Mouse (Mus musculus) adrenal gland, postnatal 0 days (tissue): Measurements from ENCODE around the gene Rwdd1. TPM values are rescaled to one million over a fixed set of nuclear protein-coding genes. Genes with fewer than 3 reads are reported as not detected.

Source experiments
- polyA plus RNA-seq: library from polyadenylated mRNA; unstranded; fragments of >200 nt; fragmentation: Nextera tagmentation; extraction: Ambion mirVana; gene quantifications from 2 replicates; pipeline ENCODE4 v1.2.1, GENCODE M21; 2015

Rwdd1 gene
- polyA plus RNA-seq, result 132 and 134 TPM in 2 replicates

DNA sequence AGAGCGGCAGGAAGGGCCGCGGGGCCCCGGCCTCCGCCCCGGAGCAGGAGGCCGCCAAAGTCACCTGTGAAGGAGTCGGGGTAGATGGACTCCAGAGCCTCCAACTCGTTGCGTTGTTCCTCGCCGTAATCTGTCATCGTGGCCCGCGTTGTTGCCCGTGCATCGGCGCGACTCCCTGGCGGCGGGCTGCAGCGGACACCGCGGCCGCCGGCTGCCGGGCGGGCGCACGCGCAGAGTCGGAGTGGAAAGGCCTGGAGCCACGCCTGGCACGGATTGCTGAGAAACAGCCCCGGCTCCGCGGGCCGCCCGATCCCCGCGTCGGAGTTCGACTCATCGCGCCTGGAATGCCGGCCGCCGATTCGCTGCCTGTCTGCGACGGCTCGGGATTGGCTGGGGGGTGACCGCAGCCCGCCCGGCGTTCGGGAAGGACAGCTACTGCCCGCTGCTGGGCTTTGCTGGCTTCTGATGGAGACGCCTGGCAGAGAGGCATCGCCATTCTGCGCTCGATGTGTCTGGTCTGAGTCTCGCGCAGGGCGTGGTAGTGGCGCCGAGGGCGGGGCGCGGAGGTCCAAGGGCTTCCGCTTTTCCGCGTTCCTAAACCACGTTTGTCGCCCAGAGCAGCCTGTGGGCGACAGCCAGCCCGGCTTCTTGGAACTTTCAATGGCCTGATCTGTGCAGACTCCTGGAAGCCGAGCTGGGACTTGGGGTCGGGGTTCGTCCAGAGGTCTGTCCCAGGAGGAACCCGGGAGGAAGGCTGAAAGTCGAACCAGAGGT, at the start of gene Rwdd1:
Gene Rwdd1, minus strand, starts transcription at position 323 of the 774 bp plus-strand sequence.

DNA sequence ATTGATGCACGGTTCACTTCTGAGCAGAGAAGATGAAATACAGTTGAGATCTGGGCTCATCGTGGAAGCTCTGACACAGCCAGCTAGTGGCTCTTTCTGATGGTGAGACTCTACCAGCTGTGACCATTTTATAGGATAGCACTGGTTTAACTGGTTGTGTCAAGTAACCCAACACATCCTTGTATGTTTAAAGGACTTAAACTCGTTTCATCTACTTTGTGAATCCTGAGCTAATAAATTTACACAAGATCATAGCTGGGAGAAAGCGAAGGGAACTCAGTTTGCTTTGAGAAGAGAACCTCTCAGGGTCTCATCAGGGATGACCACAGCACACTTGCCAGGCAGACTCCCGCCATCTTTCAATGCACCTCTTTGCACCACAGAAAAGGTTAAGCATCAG, 24.8 kb upstream of the Rwdd1 start, which contains the start of gene Calhm4:
Gene Calhm4, minus strand, starts transcription at position 101 of the 400 bp plus-strand sequence.

DNA sequence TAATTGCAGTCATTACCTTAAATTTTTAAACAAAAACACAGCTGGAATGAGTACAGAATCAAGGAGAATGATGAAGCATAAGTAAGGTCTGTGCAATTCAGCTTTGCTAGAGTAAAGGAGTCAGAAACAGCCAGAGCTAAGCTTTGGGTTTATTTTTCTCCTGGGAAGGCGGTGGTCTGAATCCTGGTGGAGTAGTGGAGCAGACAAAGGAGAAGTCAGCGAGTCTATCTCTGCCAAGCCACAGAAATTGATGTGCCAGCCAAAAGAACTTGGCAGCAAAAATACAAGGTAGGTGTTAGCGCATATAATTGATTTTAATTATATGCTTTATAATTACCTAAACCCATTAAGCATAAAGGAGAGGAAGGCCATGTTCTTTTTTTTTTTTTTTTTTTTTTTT, 18.0 kb upstream of the Rwdd1 start, which contains the start of gene Trappc3l:
Gene Trappc3l, plus strand, starts transcription at position 197 of the 400 bp plus-strand sequence.

DNA sequence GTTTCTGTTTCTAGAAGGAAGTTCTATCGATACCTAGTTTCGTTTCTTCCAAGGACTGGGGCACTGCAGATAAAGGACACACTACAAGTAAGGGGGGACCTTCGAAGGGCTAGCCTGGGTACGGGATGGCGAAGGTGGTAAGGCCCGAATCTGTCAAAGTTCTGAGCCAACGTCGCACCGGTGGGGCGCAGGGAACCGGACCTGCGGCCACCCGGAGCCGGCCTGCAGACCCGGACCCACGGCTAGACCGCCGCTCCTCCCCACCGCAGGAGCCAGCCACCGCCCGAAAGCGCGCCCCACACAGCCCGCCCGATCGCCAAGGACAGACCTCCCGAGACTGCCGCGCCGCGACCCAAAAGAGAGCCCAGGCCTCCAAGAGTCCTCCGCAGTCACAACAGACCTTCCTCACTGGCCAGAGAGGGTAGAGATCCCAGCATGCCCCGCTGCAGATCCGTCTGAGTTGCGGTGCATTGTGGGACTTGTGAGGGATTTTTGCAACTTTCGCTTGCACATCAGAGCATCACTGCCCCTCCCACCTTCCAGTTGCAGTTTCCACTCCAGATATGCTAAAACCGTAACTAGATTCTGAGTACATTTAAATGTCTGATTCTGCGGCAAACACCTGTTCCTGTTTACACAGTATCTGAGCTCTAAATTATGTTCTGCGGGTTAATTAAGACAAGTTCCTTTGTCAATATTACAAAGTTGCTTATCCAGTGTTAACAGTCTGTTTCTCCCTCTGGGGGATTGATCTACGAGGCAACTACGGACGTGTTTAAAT, 68.4 kb downstream of the Rwdd1 start, which contains the start of gene Zup1:
Gene Zup1, minus strand, starts transcription at position 467 of the 781 bp plus-strand sequence.

Other genes with a start within 250 kb of the Rwdd1 start
- gene Sult3a2, start 232.9 kb downstream of the Rwdd1 start, polyA plus RNA-seq, result 0.19 TPM in 1 of 2 replicates, not detected in the other
- gene Sult3a1, start 161.9 kb downstream of the Rwdd1 start, polyA plus RNA-seq, result not detected in 2 replicates
- gene Rsph4a, start 114.5 kb downstream of the Rwdd1 start, polyA plus RNA-seq, result 0.20 and 0.37 TPM in 2 replicates
- gene Zup1, start 68.4 kb downstream of the Rwdd1 start, polyA plus RNA-seq, result 18.7 and 24.0 TPM in 2 replicates
- not detected in 2 replicates for gene Trappc3l, start 18.0 kb upstream of the Rwdd1 start, polyA plus RNA-seq
- gene Calhm4, start 24.7 kb upstream of the Rwdd1 start, polyA plus RNA-seq, result not detected in 2 replicates
- 0.37 and 0.82 TPM in 2 replicates for gene Calhm5, start 76.9 kb upstream of the Rwdd1 start, polyA plus RNA-seq
- gene Calhm6, start 108.4 kb upstream of the Rwdd1 start, polyA plus RNA-seq, result 1.9 and 4.1 TPM in 2 replicates
- gene Dse, start 188.1 kb upstream of the Rwdd1 start, polyA plus RNA-seq, result 12.8 and 12.9 TPM in 2 replicates